Mouse (Mus musculus) thymus, postnatal 10 days (tissue): ENCODE measurements around the gene Rps3a1.
A peak's percentile ranks its signal among the peaks of the same experiment; 100 is the strongest.

Experiments used
- DNase-seq, 2 experiments: peaks; one replicate each; pipeline ENCODE4 v3.0.0; 2021; ENCODE audit warnings: low spot score in 2 of 2

Rps3a1 gene

DNA sequence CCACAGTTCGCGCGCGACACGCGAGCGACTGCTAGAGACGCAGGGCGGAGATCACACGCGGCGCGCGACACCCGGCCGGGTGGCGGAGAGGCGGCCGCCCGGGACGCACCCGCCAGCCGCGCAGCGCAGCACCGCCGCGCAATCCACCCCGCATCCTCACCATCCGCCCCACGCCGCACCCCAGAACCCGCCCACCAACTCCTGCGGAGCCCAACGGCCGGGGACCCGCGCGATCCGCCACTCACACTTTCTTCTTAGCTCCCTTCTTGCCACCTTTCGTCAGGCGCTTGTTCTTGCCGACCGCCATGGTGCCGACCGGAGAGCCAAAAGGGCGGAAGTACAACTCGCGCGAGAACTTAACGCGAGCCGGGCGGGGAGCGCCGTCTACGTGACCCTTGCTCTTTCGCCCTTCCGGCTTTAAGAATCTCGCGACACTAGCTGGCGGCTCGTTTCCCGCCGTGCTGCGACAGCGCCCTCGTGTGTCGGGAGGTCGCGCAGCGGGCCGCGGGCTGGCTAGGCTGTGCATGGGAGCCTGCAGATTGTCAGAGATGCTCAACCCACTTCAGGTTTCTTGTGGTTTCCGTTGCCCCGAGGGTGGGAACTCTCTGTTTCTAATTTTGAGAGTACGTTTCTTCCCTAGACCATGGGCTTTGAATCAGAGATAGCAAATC lies at the start of gene Rps3a1:
Rps3a1 (minus strand) TSS at position 440 of the 671 bp plus-strand sequence.
- DNase-seq, result peak; percentile 99 to 100

DNA sequence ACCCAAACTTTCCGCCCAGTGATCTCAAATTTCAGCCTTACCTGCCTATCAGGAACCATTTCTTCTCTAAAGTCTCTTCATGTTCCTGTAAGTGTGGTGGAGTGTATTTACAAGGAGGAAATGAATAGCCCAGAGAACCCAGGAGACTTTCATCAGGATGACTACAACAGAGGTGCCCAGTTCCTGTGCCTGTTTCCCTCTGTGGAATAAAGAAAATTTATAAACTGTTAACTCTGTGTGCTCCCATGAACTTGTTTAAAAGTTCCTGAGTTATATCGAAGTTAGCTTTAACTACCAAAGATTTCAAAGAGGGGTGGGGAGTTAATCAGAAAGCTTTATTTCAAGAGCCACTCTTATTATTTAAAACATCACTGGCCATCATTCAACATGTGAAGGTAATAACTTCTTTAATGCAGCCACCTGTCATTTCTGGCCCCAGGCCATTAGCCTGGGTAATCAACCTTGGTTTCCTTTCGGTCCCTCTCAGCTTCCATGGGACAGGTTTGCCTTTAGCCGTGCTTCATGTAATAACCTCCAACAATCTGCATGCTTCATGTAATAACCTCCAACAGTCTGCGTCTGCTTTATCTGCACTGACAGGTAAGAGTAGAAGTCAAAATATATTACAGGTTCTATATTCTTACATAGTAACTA lies 45.4 kb upstream of the Rps3a1 start:
- DNase-seq, result no peak

DNA sequence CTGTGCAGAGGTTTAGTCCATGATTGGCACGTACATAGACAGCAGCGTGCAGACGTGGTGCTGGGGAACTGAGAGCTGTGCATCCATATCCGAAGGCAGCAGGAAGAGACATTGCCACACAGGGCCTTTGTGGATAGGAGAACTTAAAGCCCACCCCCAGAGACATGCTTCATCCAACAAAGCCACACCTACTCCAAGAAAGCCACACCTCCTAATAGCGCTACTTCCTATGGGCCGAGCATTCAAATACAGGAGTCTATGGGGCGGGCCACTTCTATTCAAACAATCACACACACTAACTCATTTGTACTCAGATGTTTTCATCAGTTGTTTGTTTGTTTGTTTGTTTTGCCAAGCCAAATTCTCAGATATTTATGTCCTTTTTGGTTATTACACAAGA lies 42.0 kb upstream of the Rps3a1 start:
- DNase-seq, result no peak

GRCm38 (mm10) chr3:86181107-86181506 lies 38.6 kb upstream of the Rps3a1 start:
- no peak for DNase-seq

GRCm38 (mm10) chr3:86179714-86180113 lies 37.2 kb upstream of the Rps3a1 start:
- no peak for DNase-seq

- DNase-seq, result no peak
Measured at GRCm38 (mm10) chr3:86168841-86169425, 26.4 kb upstream of the Rps3a1 start.

DNA sequence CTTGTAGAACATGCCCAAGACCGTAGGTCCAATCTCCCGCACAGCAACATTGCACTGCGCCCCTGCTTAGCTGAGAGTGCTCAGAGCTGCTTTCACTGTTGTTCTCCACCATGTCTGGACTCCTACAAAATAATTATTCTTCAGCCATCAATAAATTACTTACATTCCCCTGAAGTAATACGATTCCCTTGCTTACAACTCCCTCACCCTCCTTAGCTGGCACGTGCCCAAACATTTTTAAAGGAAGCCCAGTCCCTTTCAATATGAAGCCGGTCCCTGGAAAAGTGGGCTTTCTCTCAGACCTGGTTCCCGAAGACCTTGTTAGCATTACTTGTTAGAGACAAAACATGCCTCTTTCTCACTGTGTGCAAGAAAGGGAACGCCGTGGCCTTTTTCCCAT lies 7.0 kb upstream of the Rps3a1 start:
- DNase-seq, result no peak

- no peak for DNase-seq
Measured at GRCm38 (mm10) chr3:86149063-86149462, 6.6 kb upstream of the Rps3a1 start.

DNA sequence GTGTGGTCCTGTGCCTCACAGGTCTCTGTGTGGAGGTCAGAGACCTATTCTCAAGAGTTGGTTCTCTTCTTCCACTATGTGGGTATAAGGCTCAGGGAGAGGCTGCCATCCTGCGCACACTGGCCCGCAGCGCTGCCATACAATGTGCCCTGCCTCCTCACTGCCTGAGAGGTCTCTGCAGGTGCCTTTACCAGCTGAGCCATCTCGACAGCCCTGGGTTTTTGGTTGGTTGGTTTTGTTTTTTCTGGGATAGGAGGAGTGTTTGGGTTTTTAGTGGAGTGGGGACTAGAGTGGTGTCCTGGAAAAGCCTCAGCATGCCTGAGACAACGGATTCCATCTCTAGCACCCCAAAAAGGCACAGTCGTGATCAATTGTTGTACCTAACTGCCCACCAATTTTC lies 841 bp upstream of the Rps3a1 start:
- DNase-seq, result no peak

DNA sequence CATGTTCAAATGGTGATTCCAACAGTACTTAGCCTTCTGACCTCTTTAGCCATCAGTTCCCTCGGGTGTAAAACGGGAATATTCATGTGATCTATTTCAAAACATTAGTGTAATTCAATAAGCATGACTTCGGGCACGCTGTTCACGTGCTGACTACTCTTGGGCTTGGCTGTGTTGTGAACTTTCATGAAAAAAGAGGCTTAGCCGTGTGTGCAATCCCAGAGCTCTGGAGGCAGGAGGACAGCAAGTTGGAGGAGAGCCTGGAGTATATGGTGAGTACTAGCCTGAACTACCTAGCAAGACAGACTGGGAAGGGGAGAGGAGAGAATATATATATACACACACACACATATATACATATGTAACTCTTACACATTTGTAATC lies 424 bp upstream of the Rps3a1 start:
- DNase-seq, result peak in 1 of 2 experiments; percentile 12

- DNase-seq, result no peak
Measured at GRCm38 (mm10) chr3:86141886-86142262, 628 bp downstream of the Rps3a1 start.

- no peak for DNase-seq
Measured at GRCm38 (mm10) chr3:86141366-86141765, 1.1 kb downstream of the Rps3a1 start.

DNA sequence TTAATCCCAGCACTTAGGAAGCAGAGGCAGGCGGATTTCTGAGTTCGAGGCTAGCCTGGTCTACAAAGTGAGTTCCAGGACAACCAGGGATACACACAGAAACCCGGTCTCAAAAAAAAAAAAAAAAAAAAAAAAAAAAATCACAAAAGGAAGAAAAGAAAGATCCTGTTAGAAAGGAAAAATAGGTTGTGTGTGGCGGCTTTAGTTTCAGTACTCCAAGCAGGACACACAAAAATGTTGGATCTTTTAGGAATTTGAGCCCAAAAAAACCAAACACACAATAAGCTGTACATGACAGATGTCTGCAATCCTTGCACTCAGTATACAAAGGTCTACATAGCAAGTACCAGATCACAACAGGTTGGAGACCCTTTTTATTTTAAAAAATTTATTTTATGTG lies 2.8 kb downstream of the Rps3a1 start:
- no peak for DNase-seq

GRCm38 (mm10) chr3:86136936-86137574 lies 5.4 kb downstream of the Rps3a1 start:
- DNase-seq, result no peak

DNA sequence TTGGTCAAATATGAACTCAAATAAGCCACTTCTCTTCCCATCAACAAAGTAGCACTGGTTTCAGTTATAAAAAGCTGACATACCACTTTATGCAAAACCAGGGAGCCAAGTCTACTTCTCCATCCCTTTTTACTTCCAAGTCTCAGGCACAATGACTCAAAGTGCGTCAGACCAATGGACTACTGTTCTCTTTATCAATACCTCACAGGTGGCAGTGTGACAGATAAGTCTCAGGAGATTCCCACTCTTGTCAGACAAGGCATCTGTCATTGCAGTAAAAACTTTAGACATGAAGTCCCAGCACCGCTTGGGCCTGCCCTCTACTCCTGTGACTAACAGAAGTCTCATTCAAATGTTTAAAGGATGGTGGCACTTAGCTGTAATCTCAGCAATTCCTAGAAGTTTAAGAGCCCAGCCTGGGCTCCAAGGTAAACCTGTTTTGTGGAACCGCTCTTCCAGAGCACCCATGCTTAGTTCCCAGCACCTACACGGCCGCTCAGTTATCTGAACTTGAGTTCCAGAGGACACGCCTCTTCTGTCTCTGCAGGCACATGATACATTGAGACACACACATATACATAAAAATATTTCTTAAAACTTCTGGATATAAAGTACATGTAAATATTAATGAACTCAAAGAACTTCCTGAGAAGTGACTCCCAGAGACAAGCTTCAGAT lies 6.5 kb downstream of the Rps3a1 start:
- no peak for DNase-seq

DNA sequence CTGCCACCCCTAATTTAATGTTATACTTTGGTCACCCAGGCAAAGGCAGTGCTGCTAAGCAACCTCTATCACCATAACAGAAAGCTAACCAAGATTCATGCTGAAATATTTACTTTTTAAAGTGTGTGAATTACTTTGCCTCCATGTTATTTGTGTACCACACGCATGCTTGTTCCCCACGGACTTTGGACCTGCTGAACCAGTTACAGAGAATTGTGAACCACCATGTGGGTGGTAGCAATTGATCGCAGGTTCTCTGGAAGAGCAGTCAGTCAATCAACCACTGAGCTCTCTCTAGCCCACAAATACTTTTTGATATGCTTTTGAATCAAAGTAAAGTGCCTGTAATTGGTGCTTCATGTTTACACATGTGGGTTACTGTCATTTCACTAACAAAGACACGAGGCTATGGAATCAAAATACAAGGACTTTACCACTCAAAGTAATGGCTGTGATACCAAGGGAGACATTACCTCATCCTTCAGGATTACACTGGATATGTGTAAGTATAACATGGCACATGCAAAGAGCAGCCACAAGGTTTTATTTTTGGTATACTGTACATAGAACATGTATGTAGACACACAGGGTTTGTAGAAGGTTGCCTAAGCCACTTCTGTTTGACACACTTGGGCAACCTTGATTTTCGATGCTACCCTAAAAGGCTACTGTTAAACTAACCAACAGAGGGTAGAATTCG lies 7.4 kb downstream of the Rps3a1 start:
- no peak for DNase-seq

- peak in 1 of 2 experiments; percentile 64 for DNase-seq
Measured at GRCm38 (mm10) chr3:86129757-86130156, 12.7 kb downstream of the Rps3a1 start.

GRCm38 (mm10) chr3:86123251-86123746 lies 19.2 kb downstream of the Rps3a1 start:
- DNase-seq, result no peak

- DNase-seq, result no peak
Measured at GRCm38 (mm10) chr3:86122156-86122555, 20.3 kb downstream of the Rps3a1 start.

- no peak for DNase-seq
Measured at GRCm38 (mm10) chr3:86119237-86119932, 23.1 kb downstream of the Rps3a1 start.

- DNase-seq, result no peak
Measured at GRCm38 (mm10) chr3:86116951-86117350, 25.6 kb downstream of the Rps3a1 start.
